Mouse (Mus musculus) lung, embryonic 16.5 days (tissue): ENCODE measurements around the gene Coro7. TPM values are rescaled to one million over a fixed set of nuclear protein-coding genes. Genes with fewer than 3 reads are reported as not detected.

ENCODE experiments used
- ATAC-seq: fragments of 200-750 bp; cut with Nextera tagmentation; 2 replicates; pipeline ENCODE4 v1.8.0; 2017; ENCODE audit warnings: low read depth, mild to moderate bottlenecking, moderate library complexity
- H3K27ac ChIP-seq: fragments of 300-500 bp; sonication (generic); 2 replicates; pipeline ENCODE4 v1.5.1; 2014; ENCODE audit warnings: mild to moderate bottlenecking, control low read depth, low read length
- H3K27me3 ChIP-seq: fragments of 300-500 bp; sonication (generic); 2 replicates; pipeline ENCODE4 v1.6.1; 2014; ENCODE audit warnings: low read depth, low read length, mixed read lengths; ENCODE audit not compliant: control insufficient read depth, insufficient read depth
- H3K36me3 ChIP-seq: fragments of 300-500 bp; sonication (generic); 2 replicates; pipeline ENCODE4 v1.6.1; 2014; ENCODE audit warnings: low read length; ENCODE audit not compliant: control insufficient read depth, insufficient read depth
- H3K4me1 ChIP-seq: fragments of 300-500 bp; sonication (generic); replicated peaks from 2 replicates; pipeline ENCODE4 v1.6.1; 2014; ENCODE audit warnings: low read length, mixed read lengths; ENCODE audit not compliant: control insufficient read depth, insufficient read depth
- H3K4me2 ChIP-seq: fragments of 300-500 bp; sonication (generic); 2 replicates; pipeline ENCODE4 v1.6.1; 2014; ENCODE audit warnings: low read depth, low read length, control low read depth
- H3K4me3 ChIP-seq: fragments of 300-500 bp; sonication (generic); 2 replicates; pipeline ENCODE4 v1.5.1; 2014; ENCODE audit warnings: mild to moderate bottlenecking, low read length, control low read depth
- H3K9ac ChIP-seq: fragments of 300-500 bp; sonication (generic); 2 replicates; pipeline ENCODE4 v1.6.1; 2014; ENCODE audit warnings: low read length, control low read depth
- H3K9me3 ChIP-seq: fragments of 300-500 bp; sonication (generic); 2 replicates; pipeline ENCODE4 v1.6.1; 2016; ENCODE audit warnings: low read length; ENCODE audit not compliant: control insufficient read depth
- WGBS: fragments of 180-500 bp; shearing (Covaris S2); extraction: QIAGEN DNeasy Blood & Tissue Kit; methylation state at CpG from one replicate; pipeline ENCODE4 v1.1.7; 2014; 5-methylcytosine and 5-hydroxymethylcytosine counted together
- polyA plus RNA-seq: library from polyadenylated mRNA; unstranded; fragments of >200 nt; fragmentation: Nextera tagmentation; extraction: Ambion mirVana; gene quantifications from 2 replicates; pipeline ENCODE4 v1.2.1, GENCODE M21; 2015

The Coro7 gene
- polyA plus RNA-seq = 15.9 and 18.3 TPM in 2 replicates

DNA sequence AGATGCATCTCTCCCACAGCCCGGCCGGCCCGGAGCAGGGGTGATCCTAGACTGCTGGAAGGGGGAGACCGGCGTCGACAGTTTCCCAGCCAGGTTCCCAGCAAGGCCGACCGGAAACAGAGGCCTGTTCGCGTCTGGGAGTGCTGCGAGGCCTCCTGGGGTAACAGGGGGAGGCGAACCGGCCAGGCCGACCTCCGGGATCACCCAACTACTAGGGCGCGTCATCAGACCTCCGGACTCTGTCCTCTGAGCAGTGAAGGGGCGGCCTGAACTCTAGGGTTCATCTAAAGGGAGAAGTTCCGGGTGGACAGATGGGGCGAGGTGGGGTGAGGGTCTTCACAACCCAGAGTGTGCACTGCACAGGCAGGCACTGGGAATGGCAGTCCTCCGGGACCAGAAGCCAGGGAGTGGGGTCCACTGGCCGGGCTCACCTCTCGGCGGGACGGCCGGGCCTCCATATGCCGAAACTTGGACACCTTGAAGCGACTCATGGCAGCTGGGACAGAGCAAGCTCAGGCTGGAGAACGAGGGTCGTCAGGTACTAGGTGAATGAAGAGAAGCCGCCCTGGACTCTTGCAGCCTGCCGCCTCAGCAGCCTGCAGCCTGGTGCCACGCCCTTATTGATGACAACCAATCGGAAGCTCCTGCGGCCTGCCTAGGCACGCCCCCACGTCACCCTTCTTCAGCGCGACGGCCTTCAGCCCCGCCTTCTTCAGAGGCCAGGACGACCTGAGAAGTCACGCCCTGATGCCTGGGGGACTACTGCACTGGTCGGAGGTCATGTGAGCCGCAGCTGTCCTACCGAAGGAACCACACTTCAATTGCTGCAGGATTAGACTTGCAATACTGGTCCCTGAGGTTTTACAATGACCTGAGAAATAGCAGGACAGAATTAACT lies at the start of gene Coro7:
Gene Coro7, minus strand, starts transcription at position 657 of the 898 bp plus-strand sequence.
- Histone ChIP-seq H3K27ac (0 out of 2 replicates have a peak within 1 kb of the TSS, but pooled peaks have one; percentile 19), H3K4me2 (peak within 1 kb of the TSS; percentile 91), H3K36me3 (peaks cover 5% of the 10 kb centered on the region; the same call in 1 of the 2 replicates), H3K9ac (peak within 1 kb of the TSS; percentile 67), H3K27me3 (no peaks in the 10 kb centered on the region), H3K4me1 (peaks cover 10% of the 10 kb centered on the region), H3K4me3 (peak within 1 kb of the TSS; percentile 77), H3K9me3 (no peaks in the 10 kb centered on the region)
- ATAC-seq = peak; percentile 93
- WGBS = under 1% methylated on average over 47 of the region's 47 CpGs

DNA sequence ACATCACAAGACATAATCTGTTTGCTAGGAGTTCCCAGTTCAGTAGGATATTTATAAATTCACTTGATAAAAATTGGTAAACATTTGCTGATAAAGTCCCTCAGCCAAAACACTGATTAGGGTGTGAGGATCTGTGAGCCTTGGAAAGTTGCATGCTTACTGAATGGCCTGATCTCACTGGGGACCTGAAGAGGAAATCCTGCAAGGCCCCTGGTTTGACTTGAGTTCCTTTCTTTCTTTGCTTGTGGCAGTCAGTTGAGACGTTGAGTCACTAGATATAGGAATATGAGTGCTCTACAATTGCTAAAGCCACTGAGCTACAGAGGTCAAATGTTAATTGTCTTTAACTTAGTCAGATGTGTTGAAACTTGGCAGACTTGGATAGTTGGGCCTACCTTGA lies 48.4 kb upstream of the Coro7 start:
- peak overlapping the region; percentile 85; the same call in 1 of the 2 replicates for H3K4me3 ChIP-seq
- H3K4me2 ChIP-seq = peak overlapping the region; percentile 57; the same call in 1 of the 2 replicates

DNA sequence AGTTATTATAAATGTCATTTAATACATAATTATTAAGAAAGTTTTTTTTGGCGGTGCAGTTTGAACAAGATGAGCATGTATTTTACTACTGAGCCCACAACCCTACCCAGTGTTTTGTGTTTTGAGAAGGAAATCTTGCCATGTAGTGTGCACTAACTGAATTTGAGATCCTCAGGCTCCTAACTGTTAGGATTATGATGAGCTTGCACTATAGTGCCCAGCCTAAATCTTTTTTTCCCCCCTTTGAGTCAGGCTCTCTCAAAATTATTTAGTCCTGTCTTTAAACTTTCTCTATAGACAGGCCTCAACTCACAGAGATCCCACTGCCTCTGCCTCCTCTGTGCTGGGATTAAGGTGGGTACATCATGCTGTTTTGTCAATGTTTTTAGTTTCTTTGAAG lies 47.9 kb upstream of the Coro7 start:
- no peak for ATAC-seq
- Histone ChIP-seq H3K27me3 (no peaks in the 10 kb centered on the region), H3K9ac (peak overlapping the region; percentile 26; the same call in 1 of the 2 replicates), H3K4me2 (peak overlapping the region; percentile 57), H3K4me3 (peak overlapping the region; percentile 85), H3K9me3 (no peaks in the 10 kb centered on the region), H3K36me3 (no peaks in the 10 kb centered on the region), H3K4me1 (peaks cover 10% of the 10 kb centered on the region), H3K27ac (no peak overlapping the region)
- 83% methylated on average over 1 of the region's 1 CpGs for WGBS

More for the DNA sequence above, 48.4 kb upstream of the Coro7 start:
- 26% methylated on average over 1 of the region's 1 CpGs for WGBS
- H3K9me3 ChIP-seq = no peaks in the 10 kb centered on the region
- H3K36me3 ChIP-seq = no peaks in the 10 kb centered on the region
- ATAC-seq = no peak
- no peaks in the 10 kb centered on the region for H3K27me3 ChIP-seq
- no peak overlapping the region for H3K27ac ChIP-seq
- no peak overlapping the region; the same call in 1 of the 2 replicates for H3K9ac ChIP-seq
- H3K4me1 ChIP-seq = peaks cover 10% of the 10 kb centered on the region

DNA sequence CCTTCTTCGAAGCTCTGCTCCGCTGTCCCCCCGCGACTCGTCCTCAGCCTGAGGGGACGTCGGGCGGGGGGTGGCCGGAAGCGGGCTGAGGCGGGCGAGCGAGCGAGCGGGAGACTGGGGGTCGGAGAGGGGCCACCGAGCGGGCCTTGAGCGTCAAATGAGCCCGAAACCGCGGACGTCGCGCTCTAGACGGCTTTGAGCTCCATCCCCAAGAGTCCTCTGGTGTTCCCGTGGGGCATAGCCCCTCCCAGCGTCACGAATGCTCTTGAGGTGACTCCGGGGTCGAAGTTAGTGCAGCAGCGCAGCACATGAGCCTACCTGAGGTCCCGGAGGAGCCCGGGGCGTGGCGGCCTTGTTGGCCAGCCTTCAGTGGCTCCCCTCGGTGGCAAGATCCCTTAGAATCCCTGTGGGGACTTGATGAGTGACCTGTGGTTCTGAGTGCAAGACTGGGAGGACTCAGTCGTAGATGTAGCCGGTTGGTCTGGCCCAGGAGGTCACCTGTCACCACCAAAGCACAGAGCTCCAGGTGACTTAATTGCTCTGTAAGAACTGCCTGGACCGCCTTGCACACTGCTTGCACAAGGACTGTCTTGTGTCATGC lies 47.1 kb upstream of the Coro7 start:
- Histone ChIP-seq H3K27me3 (no peaks in the 10 kb centered on the region), H3K4me2 (peak overlapping the region; percentile 57), H3K4me3 (peak overlapping the region; percentile 85), H3K9ac (peak overlapping the region; percentile 94), H3K36me3 (no peaks in the 10 kb centered on the region), H3K27ac (peak overlapping the region; percentile 90), H3K4me1 (peaks cover 15% of the 10 kb centered on the region), H3K9me3 (no peaks in the 10 kb centered on the region)
- under 1% methylated on average over 40 of the region's 40 CpGs for WGBS
- no peak; the same call in 1 of the 2 replicates for ATAC-seq

DNA sequence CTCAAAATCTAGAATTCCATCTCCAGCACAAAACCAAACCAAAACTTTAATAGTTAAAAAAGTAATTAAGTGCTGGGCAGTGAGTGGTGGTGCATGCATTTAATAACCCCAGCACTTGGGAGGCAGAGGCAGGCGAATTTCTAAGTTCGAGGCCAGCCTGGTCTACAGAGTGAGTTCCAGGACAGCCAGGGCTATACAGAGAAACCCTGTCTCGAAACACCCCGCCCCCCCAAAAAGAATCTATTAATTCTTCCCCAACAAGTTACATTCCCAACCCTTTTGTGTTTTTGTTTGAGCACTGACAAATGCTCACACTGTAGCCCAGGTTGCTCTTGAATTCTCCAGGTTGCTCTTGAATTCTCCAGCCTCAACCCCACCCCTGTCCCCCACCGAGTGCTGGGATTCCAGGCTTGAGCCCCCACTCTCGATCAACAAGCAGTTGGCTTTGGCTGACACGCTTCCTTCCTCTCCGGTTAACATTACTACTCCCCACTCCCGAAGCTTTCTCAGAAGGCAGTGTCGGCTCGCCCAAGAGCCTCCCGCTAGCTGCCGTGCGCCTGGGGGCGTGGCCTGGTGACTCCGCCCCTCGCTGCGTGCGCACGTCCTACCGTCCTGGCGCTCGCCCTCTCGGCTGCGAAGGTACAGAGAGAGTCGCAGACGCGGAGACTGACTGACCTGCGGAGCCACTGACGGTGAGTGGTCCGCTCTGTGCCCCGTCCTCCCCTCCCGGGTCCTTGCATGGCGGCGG lies 46.4 kb upstream of the Coro7 start, which contains the start of gene Hmox2:
Gene Hmox2, plus strand, starts transcription at position 582 of the 748 bp plus-strand sequence.
- H3K4me2 ChIP-seq = peak within 1 kb of the TSS; percentile 57
- no peaks in the 10 kb centered on the region for H3K36me3 ChIP-seq
- peak; percentile 97 for ATAC-seq
- H3K4me3 ChIP-seq = peak within 1 kb of the TSS; percentile 85
- H3K27ac ChIP-seq = peak within 1 kb of the TSS; percentile 90
- H3K4me1 ChIP-seq = peaks cover 15% of the 10 kb centered on the region
- peak within 1 kb of the TSS; percentile 94 for H3K9ac ChIP-seq
- H3K9me3 ChIP-seq = no peaks in the 10 kb centered on the region
- WGBS = 5% methylated on average over 34 of the region's 35 CpGs
- H3K27me3 ChIP-seq = no peaks in the 10 kb centered on the region

DNA sequence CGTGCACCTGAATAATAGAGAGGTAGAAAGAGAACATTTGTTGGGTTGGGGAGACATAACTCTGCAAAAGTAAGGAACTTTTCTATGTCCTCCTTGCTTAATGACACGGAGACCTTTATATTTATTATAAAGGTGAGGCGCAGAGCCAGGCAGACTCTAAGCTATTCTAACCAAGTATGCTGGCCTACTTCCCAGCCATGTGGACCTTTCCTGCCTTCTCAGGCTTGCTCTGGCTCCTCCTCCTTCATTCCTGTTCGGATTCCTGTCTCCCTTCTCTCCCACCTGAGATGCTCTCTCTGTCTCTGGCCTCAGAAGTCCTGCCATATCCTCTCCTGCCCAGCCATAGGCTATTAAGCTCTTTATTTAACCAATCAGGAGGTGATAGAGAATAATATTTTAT lies 45.7 kb upstream of the Coro7 start:
- 63% methylated on average over 4 of the region's 4 CpGs for WGBS
- H3K27ac ChIP-seq = no peak overlapping the region
- ATAC-seq = no peak
- no peaks in the 10 kb centered on the region for H3K9me3 ChIP-seq
- H3K4me2 ChIP-seq = no peak overlapping the region
- H3K9ac ChIP-seq = no peak overlapping the region
- no peaks in the 10 kb centered on the region for H3K36me3 ChIP-seq
- no peak overlapping the region for H3K4me3 ChIP-seq
- H3K4me1 ChIP-seq = peaks cover 15% of the 10 kb centered on the region
- no peaks in the 10 kb centered on the region for H3K27me3 ChIP-seq

DNA sequence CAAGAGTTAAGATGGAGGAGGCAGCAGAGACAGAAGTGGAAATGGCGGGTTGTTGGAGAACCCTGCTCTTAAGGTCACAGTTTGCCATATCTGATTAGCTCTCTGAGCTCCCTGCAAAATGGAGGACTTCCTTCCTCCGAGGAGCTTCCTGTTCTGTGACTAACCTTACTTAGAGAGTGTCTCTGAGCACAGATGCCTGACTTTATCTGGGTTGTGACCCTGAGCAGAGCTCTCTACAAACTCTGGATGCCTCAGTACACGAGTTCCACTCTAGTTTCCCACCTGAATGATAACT lies 43.3 kb upstream of the Coro7 start:
- no peaks in the 10 kb centered on the region for H3K27me3 ChIP-seq
- H3K4me1 ChIP-seq = peaks cover 14% of the 10 kb centered on the region
- WGBS = 56% methylated on average over 3 of the region's 3 CpGs
- no peaks in the 10 kb centered on the region for H3K36me3 ChIP-seq
- no peak overlapping the region for H3K4me3 ChIP-seq
- no peak overlapping the region for H3K4me2 ChIP-seq
- H3K9ac ChIP-seq = no peak overlapping the region
- no peaks in the 10 kb centered on the region for H3K9me3 ChIP-seq
- no peak for ATAC-seq
- H3K27ac ChIP-seq = no peak overlapping the region

DNA sequence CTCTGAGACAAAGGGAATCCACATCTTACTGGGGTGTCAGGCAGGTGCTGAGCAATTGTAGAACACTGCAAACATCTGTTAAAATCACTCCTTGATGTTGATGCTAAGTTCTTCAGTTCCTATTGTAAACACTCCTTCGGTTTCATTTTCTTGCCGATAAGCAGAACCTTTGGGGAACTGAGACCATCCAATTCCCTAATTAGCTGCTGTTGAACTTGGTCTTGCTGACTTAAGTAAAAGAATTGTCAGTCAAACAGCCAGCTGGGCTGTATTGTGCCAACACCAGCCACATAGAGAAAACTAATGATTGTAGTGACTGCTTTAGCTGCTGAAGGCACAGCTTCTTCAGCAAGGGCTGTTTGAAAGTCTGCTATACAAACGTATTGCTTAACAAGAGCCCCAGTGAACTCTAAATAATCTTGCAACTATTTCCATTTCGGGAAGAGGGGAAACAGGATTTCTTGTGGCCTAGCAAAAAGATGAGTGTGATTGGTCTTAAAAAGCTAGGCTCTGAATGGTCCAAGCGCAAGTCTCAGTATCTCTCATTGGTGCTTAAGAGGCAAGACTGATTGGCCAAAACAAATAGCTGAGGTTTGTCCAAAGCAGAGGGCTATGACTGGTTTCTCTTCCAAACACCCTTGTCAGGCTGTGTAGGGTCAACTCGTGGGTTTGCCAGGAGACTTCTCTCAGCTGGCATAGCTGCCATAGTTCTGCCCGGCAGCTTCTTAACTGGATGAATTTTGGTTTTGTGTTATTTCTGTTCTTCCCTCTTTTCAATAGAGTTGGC lies 42.7 kb upstream of the Coro7 start:
- no peak for ATAC-seq
- H3K27ac ChIP-seq = peak overlapping the region; percentile 23; the same call in 1 of the 2 replicates

More for the DNA sequence above, 42.7 kb upstream of the Coro7 start:
- H3K4me1 ChIP-seq = peaks cover 11% of the 10 kb centered on the region
- H3K27me3 ChIP-seq = no peaks in the 10 kb centered on the region
- WGBS = 52% methylated on average over 7 of the region's 7 CpGs
- no peak overlapping the region for H3K9ac ChIP-seq
- H3K4me2 ChIP-seq = no peak overlapping the region
- H3K4me3 ChIP-seq = no peak overlapping the region
- no peaks in the 10 kb centered on the region for H3K9me3 ChIP-seq
- no peaks in the 10 kb centered on the region for H3K36me3 ChIP-seq
